Mouse (Mus musculus) stomach, embryonic 15.5 days (tissue): ENCODE measurements around the gene Sdr42e1. TPM values are rescaled to one million over a fixed set of nuclear protein-coding genes. Genes with fewer than 3 reads are reported as not detected.
A peak's percentile ranks its signal among the peaks of the same experiment; 100 is the strongest.

Source experiments
- ATAC-seq: fragments of 200-750 bp; cut with Nextera tagmentation; 2 replicates; pipeline ENCODE4 v1.8.0; 2017; ENCODE audit warnings: low read depth, moderate number of reproducible peaks, moderate TSS enrichment; ENCODE audit not compliant: insufficient read depth, low FRiP score
- H3K27ac ChIP-seq: fragments of 300-500 bp; sonication (generic); 2 replicates; pipeline ENCODE4 v1.5.1; 2015; ENCODE audit warnings: mild to moderate bottlenecking, inconsistent platforms
- H3K27me3 ChIP-seq: fragments of 300-500 bp; sonication (generic); replicated peaks from 2 replicates; pipeline ENCODE4 v1.6.1; 2015; ENCODE audit warnings: inconsistent platforms
- H3K36me3 ChIP-seq: fragments of 300-500 bp; sonication (generic); 2 replicates; pipeline ENCODE4 v1.6.1; 2015; ENCODE audit warnings: inconsistent platforms
- H3K4me1 ChIP-seq: fragments of 300-500 bp; sonication (generic); 2 replicates; pipeline ENCODE4 v1.6.1; 2015; ENCODE audit warnings: inconsistent platforms
- H3K4me2 ChIP-seq: fragments of 300-500 bp; sonication (generic); 2 replicates; pipeline ENCODE4 v1.6.1; 2015; ENCODE audit warnings: mild to moderate bottlenecking, inconsistent platforms
- H3K4me3 ChIP-seq: fragments of 300-500 bp; sonication (generic); replicated peaks from 2 replicates; pipeline ENCODE4 v1.5.1; 2015; ENCODE audit warnings: inconsistent platforms
- H3K9ac ChIP-seq: fragments of 300-500 bp; sonication (generic); 2 replicates; pipeline ENCODE4 v1.6.1; 2015; ENCODE audit warnings: inconsistent platforms
- H3K9me3 ChIP-seq: fragments of 300-500 bp; sonication (generic); 2 replicates; pipeline ENCODE4 v1.6.1; 2016; ENCODE audit warnings: inconsistent platforms
- WGBS: fragments of 180-500 bp; shearing (Covaris S2); methylation state at CpG from one replicate; pipeline ENCODE4 v1.1.7; 2015; 5-methylcytosine and 5-hydroxymethylcytosine counted together
- polyA plus RNA-seq: library from polyadenylated mRNA; unstranded; fragments of >200 nt; fragmentation: Nextera tagmentation; extraction: Ambion mirVana; gene quantifications from 2 replicates; pipeline ENCODE4 v1.2.1, GENCODE M21; 2015

Sdr42e1 gene
- polyA plus RNA-seq, 1 experiment from 2014 or later, result 7.2 TPM

DNA sequence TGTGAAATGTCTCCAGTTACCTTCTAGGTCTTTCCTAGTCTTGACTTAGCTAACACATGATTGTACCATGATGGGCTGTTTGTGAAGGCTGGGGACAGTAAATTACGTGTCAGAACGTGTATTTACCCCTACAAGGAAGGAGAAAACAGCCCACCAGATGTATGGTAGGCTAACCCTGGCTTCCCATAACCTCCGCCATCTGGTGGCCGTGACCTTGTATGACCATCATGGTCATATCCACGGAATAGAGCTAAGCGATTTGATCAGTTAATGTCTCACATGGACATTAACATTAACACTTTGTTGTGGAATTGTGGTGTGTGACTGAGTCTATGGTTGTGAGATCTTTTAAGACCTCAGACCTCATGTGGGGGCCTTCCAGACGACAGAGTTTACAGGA is 14.5 kb downstream of the Sdr42e1 start:
- Histone ChIP-seq H3K4me3 (no peak overlapping the region), H3K36me3 (0 out of 2 replicates have a peak, but pooled peaks cover 9% of the 10 kb centered on the region), H3K9me3 (no peaks in the 10 kb centered on the region), H3K9ac (no peak overlapping the region), H3K4me2 (no peak overlapping the region), H3K27ac (no peak overlapping the region), H3K27me3 (no peaks in the 10 kb centered on the region), H3K4me1 (peaks cover 12% of the 10 kb centered on the region)
- no peak for ATAC-seq
- 76% methylated on average over 7 of the region's 7 CpGs for WGBS

DNA sequence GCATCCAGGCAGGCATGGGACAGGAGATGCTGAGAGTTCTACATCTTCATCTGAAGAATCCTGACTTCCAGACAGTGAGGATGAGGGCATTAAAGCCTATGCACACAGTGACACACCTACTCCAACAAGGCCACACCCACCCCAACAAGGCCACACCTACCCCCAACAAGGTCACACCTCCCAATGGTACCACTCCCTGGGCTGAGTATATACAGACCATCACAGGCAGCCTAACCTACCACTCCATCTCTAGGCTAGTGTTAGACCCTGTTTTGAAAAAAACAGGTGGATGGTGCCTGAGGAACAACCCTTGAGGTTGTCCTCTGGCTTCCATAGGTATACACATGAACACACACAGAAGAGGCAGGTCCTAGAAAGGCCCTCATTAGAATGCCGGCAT is 21.2 kb downstream of the Sdr42e1 start:
- H3K4me2 ChIP-seq, result no peak overlapping the region
- no peaks in the 10 kb centered on the region for H3K4me1 ChIP-seq
- 93% methylated on average over 1 of the region's 1 CpGs for WGBS
- H3K27me3 ChIP-seq, result no peaks in the 10 kb centered on the region
- no peak overlapping the region for H3K9ac ChIP-seq
- H3K9me3 ChIP-seq, result no peaks in the 10 kb centered on the region
- no peak overlapping the region for H3K27ac ChIP-seq
- no peaks in the 10 kb centered on the region for H3K36me3 ChIP-seq
- ATAC-seq, result no peak
- H3K4me3 ChIP-seq, result no peak overlapping the region

DNA sequence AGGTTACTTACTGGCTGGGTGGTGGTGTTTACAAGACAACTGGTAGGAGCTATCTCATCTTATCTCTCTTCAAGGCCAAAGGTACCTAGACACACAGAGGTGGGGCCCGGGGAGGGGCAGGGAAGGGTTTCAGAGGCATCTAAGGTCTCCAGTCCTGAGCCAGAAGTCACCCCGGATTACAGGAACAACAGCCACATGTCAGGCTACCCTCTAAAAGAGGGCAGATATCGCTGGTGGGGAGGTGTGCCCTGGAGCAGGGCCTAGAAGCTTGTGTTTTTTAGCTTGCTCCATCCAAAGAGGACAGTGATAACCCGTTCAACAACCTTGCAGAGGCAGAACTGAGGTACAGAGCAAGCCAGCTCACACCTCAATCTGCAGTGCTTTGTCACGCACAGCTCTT is 27.0 kb downstream of the Sdr42e1 start:
- H3K4me1 ChIP-seq, result peaks cover 4% of the 10 kb centered on the region; the same call in 1 of the 2 replicates
- peak overlapping the region; percentile 55 for H3K27ac ChIP-seq
- no peak overlapping the region for H3K4me3 ChIP-seq
- H3K9ac ChIP-seq, result no peak overlapping the region
- no peaks in the 10 kb centered on the region for H3K27me3 ChIP-seq
- WGBS, result 60% methylated on average over 5 of the region's 5 CpGs
- peak; percentile 83 for ATAC-seq
- H3K9me3 ChIP-seq, result no peaks in the 10 kb centered on the region
- no peaks in the 10 kb centered on the region for H3K36me3 ChIP-seq
- no peak overlapping the region for H3K4me2 ChIP-seq

DNA sequence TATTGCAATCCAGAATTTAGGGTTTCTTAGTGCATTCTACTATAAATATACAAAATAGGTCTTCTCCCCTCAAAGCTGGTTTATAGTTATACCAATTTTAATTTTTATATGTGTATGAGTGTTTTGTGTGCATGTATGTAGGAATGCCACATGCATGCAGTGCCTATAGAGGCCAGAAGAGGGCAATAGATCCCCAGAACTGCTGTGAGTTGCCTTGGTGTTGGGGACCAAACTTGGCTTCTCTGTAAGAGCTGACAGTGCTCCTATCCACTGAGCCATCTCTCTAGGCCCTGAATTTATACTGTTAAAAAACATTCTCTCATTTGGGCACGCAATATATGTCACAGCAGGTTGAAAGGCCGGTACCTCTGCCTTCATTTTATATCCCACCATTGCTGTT is 27.5 kb downstream of the Sdr42e1 start:
- no peak overlapping the region for H3K9ac ChIP-seq
- H3K4me3 ChIP-seq, result no peak overlapping the region
- H3K27me3 ChIP-seq, result no peaks in the 10 kb centered on the region
- H3K4me2 ChIP-seq, result no peak overlapping the region
- H3K27ac ChIP-seq, result peak overlapping the region; percentile 55
- H3K4me1 ChIP-seq, result peaks cover 4% of the 10 kb centered on the region; the same call in 1 of the 2 replicates
- ATAC-seq, result peak; percentile 48; the same call in 1 of the 2 replicates
- 37% methylated on average over 2 of the region's 2 CpGs for WGBS
- no peaks in the 10 kb centered on the region for H3K36me3 ChIP-seq
- no peaks in the 10 kb centered on the region for H3K9me3 ChIP-seq

DNA sequence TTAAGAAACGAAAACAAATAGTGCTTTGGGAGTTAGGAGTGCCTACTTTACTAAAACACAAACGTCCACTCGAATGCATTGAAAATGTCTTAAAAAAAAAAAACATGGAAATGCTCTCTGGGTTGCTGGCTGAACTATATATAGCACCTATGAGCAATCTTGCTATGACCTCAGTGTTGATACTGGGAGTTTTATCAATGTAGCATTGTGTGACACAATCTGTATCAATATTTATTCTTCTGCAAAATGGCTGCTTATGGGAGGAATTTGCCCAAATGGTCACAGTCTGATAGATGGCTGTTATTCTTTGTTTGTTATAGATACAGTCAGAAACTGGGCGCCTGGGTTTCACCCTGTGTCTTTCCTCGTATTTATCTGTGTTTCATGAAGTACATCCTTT is 28.0 kb downstream of the Sdr42e1 start:
- Histone ChIP-seq H3K9me3 (no peaks in the 10 kb centered on the region), H3K27ac (no peak overlapping the region), H3K4me2 (no peak overlapping the region), H3K4me3 (no peak overlapping the region), H3K4me1 (peaks cover 4% of the 10 kb centered on the region; the same call in 1 of the 2 replicates), H3K27me3 (no peaks in the 10 kb centered on the region), H3K9ac (no peak overlapping the region), H3K36me3 (no peaks in the 10 kb centered on the region)
- ATAC-seq, result peak; percentile 67
- 55% methylated on average over 5 of the region's 5 CpGs for WGBS

DNA sequence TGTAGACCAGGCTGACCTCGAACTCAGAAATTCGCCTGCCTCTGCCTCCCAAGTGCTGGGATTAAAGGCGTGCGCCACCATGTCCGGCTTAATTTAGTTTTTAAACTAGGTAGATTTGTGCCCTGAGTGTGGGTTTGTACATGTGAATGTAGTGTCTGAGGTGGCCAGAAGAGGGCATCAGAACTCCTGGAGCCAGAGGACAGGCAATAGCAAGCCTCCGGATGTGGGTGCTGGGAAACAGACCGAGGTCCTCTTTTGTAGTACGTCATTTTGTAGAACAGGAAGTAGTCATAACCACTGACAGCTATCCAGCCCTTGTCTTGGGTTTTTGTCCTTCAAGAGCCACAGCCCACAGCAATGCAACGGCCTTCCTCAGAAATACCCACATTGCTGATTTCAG is 33.9 kb downstream of the Sdr42e1 start:
- no peak overlapping the region for H3K4me2 ChIP-seq
- no peak overlapping the region for H3K27ac ChIP-seq
- H3K4me3 ChIP-seq, result no peak overlapping the region
- no peaks in the 10 kb centered on the region for H3K36me3 ChIP-seq
- 90% methylated on average over 9 of the region's 9 CpGs for WGBS
- H3K27me3 ChIP-seq, result no peaks in the 10 kb centered on the region
- no peak for ATAC-seq
- no peak overlapping the region for H3K9ac ChIP-seq
- no peaks in the 10 kb centered on the region for H3K4me1 ChIP-seq
- H3K9me3 ChIP-seq, result no peaks in the 10 kb centered on the region

DNA sequence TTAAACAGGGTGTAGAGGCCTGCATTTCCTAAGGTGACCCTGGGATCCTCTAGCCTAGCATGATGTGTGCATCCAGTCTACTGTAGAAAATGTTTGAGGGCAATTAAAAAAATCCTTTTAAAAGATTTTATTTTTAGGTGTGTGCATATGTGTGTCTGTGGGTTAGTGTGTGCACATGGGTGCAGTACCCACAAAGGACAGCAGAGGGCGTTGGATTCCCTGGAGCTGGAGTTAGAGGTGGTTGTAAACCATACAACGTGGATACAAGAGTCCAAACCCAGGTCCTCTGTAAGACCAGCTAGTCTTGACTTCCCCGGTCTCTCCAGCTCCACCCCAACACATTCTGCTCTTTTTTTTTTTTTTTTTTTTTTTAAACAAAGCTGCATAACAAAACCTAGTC is 36.0 kb downstream of the Sdr42e1 start:
- Histone ChIP-seq H3K27me3 (no peaks in the 10 kb centered on the region), H3K27ac (no peak overlapping the region), H3K9me3 (no peaks in the 10 kb centered on the region), H3K9ac (no peak overlapping the region), H3K4me1 (no peaks in the 10 kb centered on the region), H3K36me3 (no peaks in the 10 kb centered on the region), H3K4me2 (no peak overlapping the region), H3K4me3 (no peak overlapping the region)
- no peak for ATAC-seq
- WGBS, result 69% methylated on average over 3 of the region's 3 CpGs

DNA sequence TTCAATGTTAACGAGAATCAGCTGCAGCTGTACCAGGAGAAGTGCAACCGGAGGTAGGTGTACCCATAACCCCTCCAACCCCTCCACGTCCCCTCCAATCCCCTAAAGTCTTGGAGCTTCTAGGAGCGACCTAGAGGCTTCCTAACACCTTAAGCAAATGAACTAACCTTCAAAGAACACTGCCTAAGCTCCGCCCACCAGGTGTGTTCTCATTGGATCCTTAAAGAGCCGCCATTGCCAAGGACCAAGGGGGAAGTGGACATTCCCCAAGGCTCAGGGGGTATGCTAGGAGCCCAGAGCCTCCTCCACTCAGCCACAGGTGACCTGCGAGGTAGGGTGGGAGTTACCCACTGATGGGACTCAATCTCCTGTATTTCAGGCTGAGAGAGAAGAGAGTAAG is 39.1 kb downstream of the Sdr42e1 start:
- no peaks in the 10 kb centered on the region for H3K36me3 ChIP-seq
- H3K9ac ChIP-seq, result no peak overlapping the region
- ATAC-seq, result no peak
- no peak overlapping the region for H3K4me2 ChIP-seq
- 88% methylated on average over 7 of the region's 7 CpGs for WGBS
- H3K9me3 ChIP-seq, result no peaks in the 10 kb centered on the region
- H3K4me1 ChIP-seq, result no peaks in the 10 kb centered on the region
- H3K27ac ChIP-seq, result no peak overlapping the region
- H3K27me3 ChIP-seq, result no peaks in the 10 kb centered on the region
- no peak overlapping the region for H3K4me3 ChIP-seq

DNA sequence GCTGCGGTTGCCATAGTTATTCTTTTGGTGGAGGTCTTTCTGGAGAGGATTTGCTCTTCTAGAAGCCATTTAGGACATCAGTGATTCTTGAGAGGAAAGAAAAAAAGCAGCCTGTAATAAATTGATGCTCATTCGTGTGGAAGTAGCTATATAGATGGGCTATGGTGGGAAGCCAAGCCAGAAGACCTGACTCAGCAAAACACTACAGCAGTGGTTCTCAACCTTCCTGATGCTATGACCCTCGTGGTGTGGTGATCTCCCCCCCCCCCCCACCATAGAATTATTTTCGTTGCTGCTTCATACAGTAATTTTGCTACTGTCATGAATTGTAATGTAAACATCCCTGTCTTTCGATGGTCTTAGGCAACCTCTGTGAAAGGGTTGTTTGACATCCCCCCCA is 41.0 kb downstream of the Sdr42e1 start:
- no peak for ATAC-seq
- Histone ChIP-seq H3K27me3 (no peaks in the 10 kb centered on the region), H3K4me1 (no peaks in the 10 kb centered on the region), H3K9me3 (no peaks in the 10 kb centered on the region), H3K9ac (no peak overlapping the region), H3K4me3 (no peak overlapping the region), H3K4me2 (no peak overlapping the region), H3K36me3 (no peaks in the 10 kb centered on the region), H3K27ac (no peak overlapping the region)
- 69% methylated on average over 5 of the region's 5 CpGs for WGBS

DNA sequence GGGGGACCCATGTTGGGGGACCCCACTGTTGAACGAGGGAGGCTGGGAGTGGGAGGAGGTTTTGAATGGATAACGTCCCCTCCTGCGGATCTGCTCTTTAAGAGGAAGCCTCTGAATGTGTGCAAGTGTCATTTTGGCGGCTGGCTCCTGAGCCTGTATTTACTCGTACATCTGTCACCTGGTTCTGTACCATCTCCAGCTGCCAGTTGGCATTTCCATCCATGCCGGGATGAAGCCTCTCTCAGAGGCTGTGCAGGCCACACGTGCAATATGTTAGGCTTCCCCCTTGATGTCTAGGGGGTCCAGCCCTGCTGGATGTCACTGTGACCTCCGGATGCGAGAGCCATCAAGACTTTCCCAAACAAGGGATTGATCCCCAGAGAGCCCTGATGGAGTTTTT is 46.4 kb downstream of the Sdr42e1 start:
- no peaks in the 10 kb centered on the region for H3K36me3 ChIP-seq
- no peak overlapping the region for H3K27ac ChIP-seq
- no peak for ATAC-seq
- H3K4me3 ChIP-seq, result no peak overlapping the region
- H3K27me3 ChIP-seq, result no peaks in the 10 kb centered on the region
- H3K4me2 ChIP-seq, result no peak overlapping the region
- H3K9me3 ChIP-seq, result no peaks in the 10 kb centered on the region
- H3K9ac ChIP-seq, result no peak overlapping the region
- H3K4me1 ChIP-seq, result no peaks in the 10 kb centered on the region
- 63% methylated on average over 9 of the region's 9 CpGs for WGBS

DNA sequence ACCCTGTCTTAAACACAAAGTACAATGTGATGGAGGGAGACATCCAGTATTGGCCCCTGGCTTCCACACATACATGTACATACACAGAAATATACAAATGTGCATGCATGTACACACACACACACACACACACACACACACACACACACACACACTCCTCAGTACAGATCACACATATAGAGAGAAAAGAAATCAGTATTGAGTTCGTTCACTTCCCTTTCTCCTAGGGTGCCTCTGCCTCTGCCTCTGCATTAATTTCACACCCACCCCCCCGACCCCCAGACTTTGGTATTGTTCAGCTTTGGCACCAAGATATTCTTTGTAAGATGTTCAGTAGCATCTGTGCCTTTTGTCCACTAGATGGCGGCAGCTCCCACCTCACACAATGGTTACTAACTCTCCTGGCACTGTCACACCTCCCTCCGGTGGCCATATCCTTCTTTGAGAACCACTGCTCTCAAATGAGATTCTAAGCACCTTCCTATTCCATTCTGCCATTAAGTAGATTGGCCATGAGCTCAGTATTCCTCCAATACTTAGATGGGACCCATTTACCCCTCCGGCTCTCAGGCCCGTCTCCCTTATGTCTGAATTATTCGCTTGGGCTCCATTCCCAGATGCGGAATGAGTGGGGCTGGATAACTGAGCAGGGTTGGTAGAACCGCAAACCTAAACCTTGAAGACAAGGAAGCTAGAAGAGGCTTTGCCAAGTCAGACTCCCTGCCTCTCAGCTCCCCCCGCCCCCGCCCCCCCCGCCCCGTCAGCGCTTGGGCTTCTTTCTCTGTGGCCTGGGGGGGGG is 47.2 kb downstream of the Sdr42e1 start:
- no peak overlapping the region for H3K27ac ChIP-seq
- H3K4me3 ChIP-seq, result no peak overlapping the region
- H3K27me3 ChIP-seq, result no peaks in the 10 kb centered on the region
- H3K36me3 ChIP-seq, result no peaks in the 10 kb centered on the region
- H3K9ac ChIP-seq, result no peak overlapping the region
- H3K9me3 ChIP-seq, result no peaks in the 10 kb centered on the region
- ATAC-seq, result peak; percentile 35
- no peaks in the 10 kb centered on the region for H3K4me1 ChIP-seq
- no peak overlapping the region for H3K4me2 ChIP-seq
- WGBS, result 71% methylated on average over 14 of the region's 14 CpGs

DNA sequence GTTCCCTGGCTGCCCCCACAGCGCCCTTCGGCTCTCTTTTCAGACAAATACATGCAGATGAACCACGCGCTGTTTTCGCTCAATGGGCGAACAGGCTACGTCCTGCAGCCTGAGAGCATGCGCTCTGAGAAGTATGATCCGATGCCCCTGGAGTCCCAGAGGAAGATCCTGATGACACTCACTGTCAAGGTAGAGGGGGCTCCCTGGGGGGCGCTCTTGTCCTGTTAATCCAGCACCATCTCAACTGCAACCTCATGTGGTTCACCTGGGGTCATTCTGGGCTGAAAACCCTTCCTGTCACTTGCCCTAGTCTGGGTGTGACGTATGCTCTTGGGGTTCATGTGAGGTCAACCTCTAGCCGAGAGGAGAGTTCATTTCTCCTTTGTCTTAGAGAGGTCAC is 60.6 kb downstream of the Sdr42e1 start:
- Histone ChIP-seq H3K9me3 (no peaks in the 10 kb centered on the region), H3K4me1 (no peaks in the 10 kb centered on the region), H3K4me2 (no peak overlapping the region), H3K9ac (no peak overlapping the region), H3K4me3 (no peak overlapping the region), H3K27ac (no peak overlapping the region), H3K27me3 (no peaks in the 10 kb centered on the region), H3K36me3 (no peaks in the 10 kb centered on the region)
- 77% methylated on average over 12 of the region's 12 CpGs for WGBS
- no peak for ATAC-seq
